Mouse (Mus musculus) forebrain, embryonic 13.5 days (tissue): ENCODE measurements at regions not wholly inside any gene's neighbourhood (a gene's known extent, or its start where the extent isn't known, plus 50 kb on each side); places are given as distances from the start of the nearest gene placed in this dataset.

Source experiments
- ATAC-seq: fragments of 200-750 bp; cut with Nextera tagmentation; 2 replicates; pipeline ENCODE4 v1.8.0; 2017
- H3K27ac ChIP-seq: fragments of 300-500 bp; sonication (generic); 2 replicates; pipeline ENCODE4 v1.5.1; 2015; ENCODE audit warnings: inconsistent platforms, mild to moderate bottlenecking, moderate library complexity
- H3K27me3 ChIP-seq: fragments of 300-500 bp; sonication (generic); 2 replicates; pipeline ENCODE4 v1.6.1; 2015; ENCODE audit warnings: mild to moderate bottlenecking, inconsistent platforms
- H3K36me3 ChIP-seq: fragments of 300-500 bp; sonication (generic); 2 replicates; pipeline ENCODE4 v1.6.1; 2015; ENCODE audit warnings: mild to moderate bottlenecking, inconsistent platforms; ENCODE audit not compliant: poor library complexity, severe bottlenecking
- H3K4me1 ChIP-seq: fragments of 300-500 bp; sonication (generic); 2 replicates; pipeline ENCODE4 v1.6.1; 2015; ENCODE audit warnings: inconsistent platforms
- H3K4me2 ChIP-seq: fragments of 300-500 bp; sonication (generic); 2 replicates; pipeline ENCODE4 v1.6.1; 2015; ENCODE audit warnings: inconsistent platforms, mild to moderate bottlenecking, moderate library complexity
- H3K4me3 ChIP-seq: fragments of 300-500 bp; sonication (generic); 2 replicates; pipeline ENCODE4 v1.5.1; 2015; ENCODE audit warnings: mild to moderate bottlenecking, inconsistent platforms
- H3K9ac ChIP-seq: fragments of 300-500 bp; sonication (generic); 2 replicates; pipeline ENCODE4 v1.6.1; 2015; ENCODE audit warnings: mild to moderate bottlenecking, inconsistent platforms
- H3K9me3 ChIP-seq: fragments of 300-500 bp; sonication (generic); replicated peaks from 2 replicates; pipeline ENCODE4 v1.6.1; 2016; ENCODE audit warnings: inconsistent platforms
- WGBS: fragments of 180-500 bp; shearing (Covaris S2); methylation state at CpG from one replicate; pipeline ENCODE4 v1.1.7; 2015; 5-methylcytosine and 5-hydroxymethylcytosine counted together

GRCm38 (mm10) chr6:31197631-31198338 lies 200.8 kb upstream of the Mkln1 start:
- Histone ChIP-seq H3K27me3 (0 out of 2 replicates have a peak, but pooled peaks cover 3% of the 10 kb centered on the region), H3K4me2 (no peak overlapping the region), H3K9ac (no peak overlapping the region), H3K4me3 (no peak overlapping the region), H3K27ac (no peak overlapping the region), H3K36me3 (no peaks in the 10 kb centered on the region), H3K4me1 (no peaks in the 10 kb centered on the region), H3K9me3 (no peaks in the 10 kb centered on the region)
- WGBS, result 58% methylated on average over 4 of the region's 4 CpGs
- ATAC-seq, result no peak

GRCm38 (mm10) chr6:31198340-31198739 lies 200.2 kb upstream of the Mkln1 start:
- Histone ChIP-seq H3K9me3 (no peaks in the 10 kb centered on the region), H3K27ac (no peak overlapping the region), H3K4me2 (no peak overlapping the region), H3K4me1 (no peaks in the 10 kb centered on the region), H3K9ac (no peak overlapping the region), H3K27me3 (0 out of 2 replicates have a peak, but pooled peaks cover 3% of the 10 kb centered on the region), H3K36me3 (no peaks in the 10 kb centered on the region), H3K4me3 (no peak overlapping the region)
- no peak for ATAC-seq
- 83% methylated on average over 8 of the region's 8 CpGs for WGBS

GRCm38 (mm10) chr6:31200705-31201104 lies 197.8 kb upstream of the Mkln1 start:
- no peak overlapping the region for H3K4me3 ChIP-seq
- no peak overlapping the region for H3K9ac ChIP-seq
- no peaks in the 10 kb centered on the region for H3K9me3 ChIP-seq
- no peaks in the 10 kb centered on the region for H3K27me3 ChIP-seq
- WGBS, result 88% methylated on average over 3 of the region's 3 CpGs
- no peaks in the 10 kb centered on the region for H3K36me3 ChIP-seq
- H3K4me2 ChIP-seq, result no peak overlapping the region
- no peaks in the 10 kb centered on the region for H3K4me1 ChIP-seq
- no peak overlapping the region for H3K27ac ChIP-seq
- no peak for ATAC-seq

GRCm38 (mm10) chr6:31201375-31201972 lies 197.1 kb upstream of the Mkln1 start:
- Histone ChIP-seq H3K9ac (no peak overlapping the region), H3K4me2 (no peak overlapping the region), H3K4me3 (no peak overlapping the region), H3K27ac (no peak overlapping the region), H3K4me1 (no peaks in the 10 kb centered on the region), H3K27me3 (no peaks in the 10 kb centered on the region), H3K36me3 (no peaks in the 10 kb centered on the region), H3K9me3 (no peaks in the 10 kb centered on the region)
- WGBS, result 90% methylated on average over 4 of the region's 4 CpGs
- ATAC-seq, result no peak

- Histone ChIP-seq H3K27ac (no peak overlapping the region), H3K27me3 (no peaks in the 10 kb centered on the region), H3K9ac (no peak overlapping the region), H3K36me3 (no peaks in the 10 kb centered on the region), H3K4me1 (no peaks in the 10 kb centered on the region), H3K4me2 (no peak overlapping the region), H3K9me3 (no peaks in the 10 kb centered on the region), H3K4me3 (no peak overlapping the region)
- ATAC-seq, result no peak
These were observed 195.9 kb upstream of the Mkln1 start for GRCm38 (mm10) chr6:31202594-31202993.

- Histone ChIP-seq H3K27ac (no peak overlapping the region), H3K36me3 (no peaks in the 10 kb centered on the region), H3K4me3 (no peak overlapping the region), H3K9me3 (no peaks in the 10 kb centered on the region), H3K9ac (no peak overlapping the region), H3K27me3 (no peaks in the 10 kb centered on the region), H3K4me1 (no peaks in the 10 kb centered on the region), H3K4me2 (no peak overlapping the region)
- 86% methylated on average over 3 of the region's 3 CpGs for WGBS
- no peak for ATAC-seq
These were observed 194.1 kb upstream of the Mkln1 start for GRCm38 (mm10) chr6:31204434-31204833.

GRCm38 (mm10) chr6:31204839-31205238 lies 193.7 kb upstream of the Mkln1 start:
- 85% methylated on average over 4 of the region's 4 CpGs for WGBS
- H3K4me1 ChIP-seq, result no peaks in the 10 kb centered on the region
- H3K27me3 ChIP-seq, result no peaks in the 10 kb centered on the region
- no peak overlapping the region for H3K27ac ChIP-seq
- no peak overlapping the region for H3K4me2 ChIP-seq
- ATAC-seq, result no peak
- H3K9me3 ChIP-seq, result no peaks in the 10 kb centered on the region
- H3K9ac ChIP-seq, result no peak overlapping the region
- H3K36me3 ChIP-seq, result no peaks in the 10 kb centered on the region
- no peak overlapping the region for H3K4me3 ChIP-seq

- no peak overlapping the region for H3K4me3 ChIP-seq
- no peaks in the 10 kb centered on the region for H3K4me1 ChIP-seq
- H3K9me3 ChIP-seq, result no peaks in the 10 kb centered on the region
- no peak for ATAC-seq
- H3K27me3 ChIP-seq, result no peaks in the 10 kb centered on the region
- no peak overlapping the region for H3K27ac ChIP-seq
- no peak overlapping the region for H3K9ac ChIP-seq
- H3K4me2 ChIP-seq, result no peak overlapping the region
- 85% methylated on average over 7 of the region's 7 CpGs for WGBS
- no peaks in the 10 kb centered on the region for H3K36me3 ChIP-seq
These were observed 192.4 kb upstream of the Mkln1 start for GRCm38 (mm10) chr6:31206106-31206505.

- Histone ChIP-seq H3K36me3 (no peaks in the 10 kb centered on the region), H3K4me1 (no peaks in the 10 kb centered on the region), H3K9me3 (no peaks in the 10 kb centered on the region), H3K9ac (no peak overlapping the region), H3K27ac (no peak overlapping the region), H3K4me3 (no peak overlapping the region), H3K27me3 (no peaks in the 10 kb centered on the region), H3K4me2 (no peak overlapping the region)
- 92% methylated on average over 12 of the region's 12 CpGs for WGBS
- no peak for ATAC-seq
These were observed 191.3 kb upstream of the Mkln1 start for GRCm38 (mm10) chr6:31207231-31207630.

GRCm38 (mm10) chr6:31208224-31208623 lies 190.3 kb upstream of the Mkln1 start:
- H3K4me3 ChIP-seq, result no peak overlapping the region
- 0 out of 2 replicates have a peak, but pooled peaks cover 1% of the 10 kb centered on the region for H3K27me3 ChIP-seq
- H3K27ac ChIP-seq, result no peak overlapping the region
- H3K9ac ChIP-seq, result no peak overlapping the region
- H3K9me3 ChIP-seq, result no peaks in the 10 kb centered on the region
- no peaks in the 10 kb centered on the region for H3K4me1 ChIP-seq
- H3K4me2 ChIP-seq, result no peak overlapping the region
- no peaks in the 10 kb centered on the region for H3K36me3 ChIP-seq
- WGBS, result 93% methylated on average over 6 of the region's 6 CpGs
- no peak for ATAC-seq

- Histone ChIP-seq H3K4me3 (no peak overlapping the region), H3K9me3 (no peaks in the 10 kb centered on the region), H3K4me2 (no peak overlapping the region), H3K9ac (no peak overlapping the region), H3K36me3 (no peaks in the 10 kb centered on the region), H3K27ac (no peak overlapping the region), H3K4me1 (no peaks in the 10 kb centered on the region), H3K27me3 (peaks cover 10% of the 10 kb centered on the region; the same call in 1 of the 2 replicates)
- ATAC-seq, result no peak
- whole genome bisulfite sequencing, result 87% methylated on average over 15 of the region's 15 CpGs
These were observed 189.0 kb upstream of the Mkln1 start for GRCm38 (mm10) chr6:31209411-31210139.

GRCm38 (mm10) chr6:31210209-31210714 lies 188.3 kb upstream of the Mkln1 start:
- H3K27ac ChIP-seq, result no peak overlapping the region
- no peak overlapping the region for H3K4me2 ChIP-seq
- no peak overlapping the region for H3K4me3 ChIP-seq
- peaks cover 16% of the 10 kb centered on the region for H3K27me3 ChIP-seq
- no peaks in the 10 kb centered on the region for H3K36me3 ChIP-seq
- no peak for ATAC-seq
- H3K9me3 ChIP-seq, result no peaks in the 10 kb centered on the region
- 78% methylated on average over 7 of the region's 7 CpGs for WGBS
- H3K9ac ChIP-seq, result no peak overlapping the region
- H3K4me1 ChIP-seq, result no peaks in the 10 kb centered on the region
